Mouse (Mus musculus) liver, embryonic 13.5 days (tissue): ENCODE data around the gene Lcp1. TPM values are rescaled to one million over a fixed set of nuclear protein-coding genes. Genes with fewer than 3 reads are reported as not detected.

Source experiments
- ATAC-seq: fragments of 200-750 bp; cut with Nextera tagmentation; 2 replicates; pipeline ENCODE4 v1.8.0; 2017; ENCODE audit warnings: low read depth, mild to moderate bottlenecking, moderate number of reproducible peaks, moderate library complexity
- DNase-seq: peaks from one replicate; pipeline ENCODE4 v3.0.0; 2022
- H3K27ac ChIP-seq: fragments of 300-500 bp; sonication (generic); 2 replicates; pipeline ENCODE4 v1.5.1; 2015; ENCODE audit warnings: moderate library complexity, mild to moderate bottlenecking, inconsistent platforms
- H3K27me3 ChIP-seq: fragments of 300-500 bp; sonication (generic); 2 replicates; pipeline ENCODE4 v1.6.1; 2015; ENCODE audit warnings: mild to moderate bottlenecking, inconsistent platforms
- H3K36me3 ChIP-seq: fragments of 300-500 bp; sonication (generic); 2 replicates; pipeline ENCODE4 v1.6.1; 2015; ENCODE audit warnings: mild to moderate bottlenecking, inconsistent platforms
- H3K4me1 ChIP-seq: fragments of 300-500 bp; sonication (generic); replicated peaks from 2 replicates; pipeline ENCODE4 v1.6.1; 2015; ENCODE audit warnings: inconsistent platforms
- H3K4me2 ChIP-seq: fragments of 300-500 bp; sonication (generic); 2 replicates; pipeline ENCODE4 v1.6.1; 2015; ENCODE audit warnings: inconsistent platforms, mild to moderate bottlenecking, moderate library complexity
- H3K4me3 ChIP-seq: fragments of 300-500 bp; sonication (generic); replicated peaks from 2 replicates; pipeline ENCODE4 v1.5.1; 2015; ENCODE audit warnings: mild to moderate bottlenecking, inconsistent platforms
- H3K9ac ChIP-seq: fragments of 300-500 bp; sonication (generic); 2 replicates; pipeline ENCODE4 v1.6.1; 2015; ENCODE audit warnings: mild to moderate bottlenecking, inconsistent platforms
- H3K9me3 ChIP-seq: fragments of 300-500 bp; sonication (generic); replicated peaks from 2 replicates; pipeline ENCODE4 v1.6.1; 2016; ENCODE audit warnings: inconsistent platforms
- WGBS: fragments of 180-500 bp; shearing (Covaris S2); methylation state at CpG from one replicate; pipeline ENCODE4 v1.1.7; 2015; ENCODE audit not compliant: insufficient replicate concordance; 5-methylcytosine and 5-hydroxymethylcytosine counted together
- polyA plus RNA-seq: library from polyadenylated mRNA; unstranded; fragments of >200 nt; fragmentation: Nextera tagmentation; extraction: Ambion mirVana; gene quantifications from 2 replicates; pipeline ENCODE4 v1.2.1, GENCODE M21; 2015

Lcp1 gene
- polyA plus RNA-seq, 1 experiment from 2014 or later = 29.3 TPM

GRCm38 (mm10) chr14:75151146-75151545 is 20.2 kb downstream of the Lcp1 start:
- no peak overlapping the region for H3K4me2 ChIP-seq
- no peak for ATAC-seq
- no peak overlapping the region for H3K27ac ChIP-seq
- no peak overlapping the region for H3K4me3 ChIP-seq
- H3K36me3 ChIP-seq = no peaks in the 10 kb centered on the region
- WGBS = 61% methylated on average over 3 of the region's 3 CpGs
- no peaks in the 10 kb centered on the region for H3K27me3 ChIP-seq
- H3K4me1 ChIP-seq = peaks cover 25% of the 10 kb centered on the region
- DNase-seq = no peak
- H3K9me3 ChIP-seq = no peaks in the 10 kb centered on the region
- no peak overlapping the region for H3K9ac ChIP-seq

DNA sequence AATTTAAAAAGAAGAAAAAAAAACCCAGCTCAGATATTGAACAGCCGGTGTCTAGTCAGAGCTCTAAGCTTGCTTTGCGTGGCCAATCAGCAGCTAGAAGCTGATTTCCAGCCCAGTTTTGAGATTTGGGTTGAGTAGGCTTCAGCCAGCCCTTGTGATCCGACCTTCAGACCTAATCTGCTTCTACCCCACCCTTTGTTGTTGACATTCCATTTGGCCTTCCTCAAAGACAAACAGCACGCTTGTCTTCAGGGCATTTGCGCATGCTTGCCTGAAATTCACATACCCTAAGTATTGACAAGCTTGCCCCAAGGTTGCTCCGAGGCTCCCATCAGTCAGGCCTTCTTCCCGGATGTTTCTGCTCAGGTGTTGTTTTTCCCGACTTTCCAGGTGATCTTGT is 23.6 kb downstream of the Lcp1 start:
- Histone ChIP-seq H3K9me3 (no peaks in the 10 kb centered on the region), H3K4me1 (peaks cover 6% of the 10 kb centered on the region; the same call in 1 of the 2 replicates), H3K4me3 (no peak overlapping the region), H3K4me2 (no peak overlapping the region), H3K36me3 (no peaks in the 10 kb centered on the region), H3K27ac (no peak overlapping the region), H3K9ac (no peak overlapping the region), H3K27me3 (no peaks in the 10 kb centered on the region)
- 70% methylated on average over 8 of the region's 8 CpGs for WGBS
- DNase-seq (no peak), ATAC-seq (no peak)

- Histone ChIP-seq H3K4me3 (no peak overlapping the region), H3K27ac (no peak overlapping the region), H3K27me3 (no peaks in the 10 kb centered on the region), H3K4me1 (peaks cover 7% of the 10 kb centered on the region), H3K9me3 (no peaks in the 10 kb centered on the region), H3K9ac (no peak overlapping the region), H3K4me2 (no peak overlapping the region), H3K36me3 (no peaks in the 10 kb centered on the region)
- no peak for ATAC-seq
- 64% methylated on average over 2 of the region's 2 CpGs for WGBS
- DNase-seq = no peak
Measured at GRCm38 (mm10) chr14:75159375-75159774, 28.5 kb downstream of the Lcp1 start.

DNA sequence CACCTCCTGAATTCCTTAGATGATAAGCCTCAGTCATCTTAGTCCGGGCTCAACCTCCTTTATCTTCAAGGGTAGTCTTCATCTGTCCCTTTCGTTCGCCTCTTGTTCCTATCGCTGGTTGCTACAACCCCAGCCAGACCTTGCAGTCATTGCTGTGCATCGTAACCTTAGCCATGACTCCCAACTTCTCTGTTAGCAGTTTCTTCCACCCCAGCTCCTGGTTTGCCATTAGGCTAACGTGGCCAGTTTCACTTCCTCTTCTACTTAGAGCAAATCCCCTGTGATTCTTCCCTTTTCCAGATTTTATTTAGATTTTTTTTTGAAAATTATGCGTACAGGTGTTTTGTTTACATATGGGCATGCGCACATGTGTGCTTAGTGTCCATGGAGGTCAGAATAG is 33.0 kb downstream of the Lcp1 start:
- DNase-seq (no peak), ATAC-seq (0 out of 2 replicates have a peak, but pooled peaks have one; percentile 29)
- H3K9me3 ChIP-seq = no peaks in the 10 kb centered on the region
- H3K4me3 ChIP-seq = no peak overlapping the region
- H3K4me1 ChIP-seq = peaks cover 15% of the 10 kb centered on the region
- no peak overlapping the region for H3K9ac ChIP-seq
- 65% methylated on average over 8 of the region's 8 CpGs for WGBS
- no peaks in the 10 kb centered on the region for H3K27me3 ChIP-seq
- no peaks in the 10 kb centered on the region for H3K36me3 ChIP-seq
- H3K4me2 ChIP-seq = no peak overlapping the region
- H3K27ac ChIP-seq = no peak overlapping the region

DNA sequence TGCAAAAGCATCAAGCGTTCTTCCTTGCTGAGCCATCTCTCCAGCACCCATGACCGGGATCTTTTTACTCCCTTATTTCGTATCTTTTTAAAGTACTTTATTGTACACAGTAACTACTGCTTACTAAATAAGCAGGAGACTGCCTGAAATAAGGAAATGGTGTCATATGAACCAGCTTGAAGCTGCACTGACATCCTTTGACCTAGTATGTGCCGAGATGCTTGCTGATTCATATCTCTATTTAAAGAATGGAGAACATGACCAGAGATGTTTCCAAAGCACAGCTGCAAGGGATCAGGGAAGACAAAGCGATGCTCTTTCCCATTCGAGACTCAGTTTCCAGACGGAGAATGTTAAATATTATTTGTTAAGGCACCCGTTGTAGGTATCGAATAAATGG is 33.4 kb downstream of the Lcp1 start:
- no peak overlapping the region for H3K4me3 ChIP-seq
- no peaks in the 10 kb centered on the region for H3K36me3 ChIP-seq
- 78% methylated on average over 9 of the region's 9 CpGs for WGBS
- ATAC-seq (no peak), DNase-seq (no peak)
- H3K27me3 ChIP-seq = no peaks in the 10 kb centered on the region
- no peak overlapping the region for H3K9ac ChIP-seq
- no peak overlapping the region for H3K27ac ChIP-seq
- no peak overlapping the region for H3K4me2 ChIP-seq
- no peaks in the 10 kb centered on the region for H3K9me3 ChIP-seq
- peaks cover 15% of the 10 kb centered on the region for H3K4me1 ChIP-seq

GRCm38 (mm10) chr14:75165574-75166131 is 34.8 kb downstream of the Lcp1 start:
- WGBS = 78% methylated on average over 2 of the region's 2 CpGs
- DNase-seq (no peak), ATAC-seq (no peak)
- H3K36me3 ChIP-seq = no peaks in the 10 kb centered on the region
- no peak overlapping the region for H3K27ac ChIP-seq
- H3K4me2 ChIP-seq = no peak overlapping the region
- no peaks in the 10 kb centered on the region for H3K9me3 ChIP-seq
- peaks cover 23% of the 10 kb centered on the region for H3K4me1 ChIP-seq
- H3K4me3 ChIP-seq = no peak overlapping the region
- H3K9ac ChIP-seq = no peak overlapping the region
- no peaks in the 10 kb centered on the region for H3K27me3 ChIP-seq

DNA sequence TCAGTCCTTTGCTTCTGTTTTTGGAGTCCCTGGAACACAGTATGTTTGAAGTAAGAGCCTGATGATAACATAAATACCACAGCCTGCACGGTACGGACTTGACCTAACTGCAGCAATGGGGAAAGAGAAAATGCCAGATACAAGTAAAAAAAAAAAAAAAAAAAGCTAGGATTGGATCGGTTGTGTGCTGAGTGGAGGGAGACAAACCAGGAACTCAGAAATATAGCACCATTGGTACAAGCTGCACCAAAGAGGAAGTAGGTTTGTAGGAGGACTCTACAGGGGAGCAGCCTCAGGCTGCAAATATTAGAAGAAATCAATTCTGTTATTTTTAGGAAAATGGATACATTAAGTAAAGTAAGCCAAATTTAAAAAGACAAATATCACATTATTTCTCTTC is 37.6 kb downstream of the Lcp1 start:
- no peak overlapping the region for H3K9ac ChIP-seq
- DNase-seq (no peak), ATAC-seq (no peak)
- no peaks in the 10 kb centered on the region for H3K36me3 ChIP-seq
- WGBS = 47% methylated on average over 3 of the region's 3 CpGs
- H3K27ac ChIP-seq = no peak overlapping the region
- no peaks in the 10 kb centered on the region for H3K9me3 ChIP-seq
- no peak overlapping the region for H3K4me2 ChIP-seq
- no peak overlapping the region for H3K4me3 ChIP-seq
- 0 out of 2 replicates have a peak, but pooled peaks cover 5% of the 10 kb centered on the region for H3K27me3 ChIP-seq
- H3K4me1 ChIP-seq = peaks cover 25% of the 10 kb centered on the region

GRCm38 (mm10) chr14:75170546-75170945 is 39.6 kb downstream of the Lcp1 start:
- 31% methylated on average over 1 of the region's 1 CpGs for WGBS
- ATAC-seq (no peak), DNase-seq (no peak)
- Histone ChIP-seq H3K27me3 (0 out of 2 replicates have a peak, but pooled peaks cover 8% of the 10 kb centered on the region), H3K4me1 (peaks cover 21% of the 10 kb centered on the region; the same call in 1 of the 2 replicates), H3K27ac (no peak overlapping the region), H3K9me3 (no peaks in the 10 kb centered on the region), H3K4me2 (no peak overlapping the region), H3K9ac (no peak overlapping the region), H3K4me3 (no peak overlapping the region), H3K36me3 (no peaks in the 10 kb centered on the region)

DNA sequence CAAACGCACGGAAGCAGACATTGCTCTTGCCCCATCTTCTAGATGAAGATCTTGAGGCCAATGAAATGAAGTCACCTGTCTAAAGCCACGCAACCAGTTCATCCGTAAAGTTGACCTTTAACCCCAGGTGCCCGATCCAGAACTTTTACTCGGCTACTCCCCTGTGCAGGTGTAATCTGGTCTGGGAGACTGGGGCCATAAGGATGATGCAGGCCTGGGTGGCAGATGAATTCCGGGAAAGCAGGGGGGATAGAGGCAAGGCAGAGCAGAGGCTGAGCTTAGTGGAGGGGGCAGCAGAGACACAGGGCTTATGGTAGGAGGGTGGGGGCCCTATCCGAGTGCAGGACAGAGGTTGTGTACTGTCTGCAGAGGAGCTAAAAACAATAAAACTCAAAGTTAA is 43.4 kb downstream of the Lcp1 start:
- Histone ChIP-seq H3K36me3 (no peaks in the 10 kb centered on the region), H3K27ac (no peak overlapping the region), H3K9me3 (no peaks in the 10 kb centered on the region), H3K4me2 (no peak overlapping the region), H3K27me3 (0 out of 2 replicates have a peak, but pooled peaks cover 8% of the 10 kb centered on the region), H3K9ac (no peak overlapping the region), H3K4me1 (peaks cover 32% of the 10 kb centered on the region), H3K4me3 (no peak overlapping the region)
- ATAC-seq (no peak), DNase-seq (no peak)
- 71% methylated on average over 8 of the region's 8 CpGs for WGBS

DNA sequence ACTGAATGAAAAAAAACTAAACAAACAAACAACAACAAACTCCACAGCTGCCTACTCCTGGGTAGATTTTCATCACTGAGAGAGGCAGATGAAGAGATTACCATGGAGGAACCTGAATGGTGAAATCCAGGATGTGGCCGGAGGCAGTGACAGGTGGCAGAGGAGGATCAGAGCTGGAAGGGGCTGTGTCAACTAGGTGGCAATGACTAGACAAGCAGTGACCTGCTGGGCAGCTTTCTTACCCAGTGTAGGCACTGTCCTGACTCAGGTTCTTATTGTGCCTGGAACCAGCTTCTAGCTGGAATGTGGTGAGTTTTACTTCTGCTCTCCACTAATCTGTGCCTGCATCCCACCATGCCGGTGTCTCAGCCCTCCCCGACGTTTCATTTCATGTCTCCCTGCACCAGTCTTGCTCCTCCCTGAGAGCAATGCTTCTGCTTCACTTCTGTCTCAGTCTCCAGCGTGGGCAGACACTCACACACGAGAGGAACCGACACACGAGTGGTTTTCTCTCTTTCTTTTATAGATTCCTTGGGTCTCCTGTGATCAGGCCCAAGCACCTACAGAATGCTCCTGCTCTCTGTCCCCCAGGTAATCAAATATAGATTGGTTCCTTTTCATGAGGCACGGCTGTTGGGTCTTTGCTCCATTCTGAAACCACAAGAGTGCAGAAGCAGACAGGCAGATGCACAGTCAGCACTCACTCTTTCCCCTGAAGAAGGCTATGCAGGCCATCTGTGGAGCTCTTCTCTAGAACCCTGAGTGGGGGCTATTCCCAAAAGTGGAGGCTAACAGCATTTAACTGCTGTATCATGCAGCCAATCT is 44.0 kb downstream of the Lcp1 start:
- WGBS = 44% methylated on average over 9 of the region's 9 CpGs
- Histone ChIP-seq H3K27ac (peak overlapping the region; percentile 2; the same call in 1 of the 2 replicates), H3K9ac (no peak overlapping the region), H3K9me3 (no peaks in the 10 kb centered on the region), H3K36me3 (no peaks in the 10 kb centered on the region), H3K4me1 (peaks cover 36% of the 10 kb centered on the region), H3K4me3 (no peak overlapping the region), H3K27me3 (0 out of 2 replicates have a peak, but pooled peaks cover 8% of the 10 kb centered on the region), H3K4me2 (0 out of 2 replicates have a peak overlapping the region, but pooled peaks have one; percentile 2)
- DNase-seq = no peak
- no peak for ATAC-seq

DNA sequence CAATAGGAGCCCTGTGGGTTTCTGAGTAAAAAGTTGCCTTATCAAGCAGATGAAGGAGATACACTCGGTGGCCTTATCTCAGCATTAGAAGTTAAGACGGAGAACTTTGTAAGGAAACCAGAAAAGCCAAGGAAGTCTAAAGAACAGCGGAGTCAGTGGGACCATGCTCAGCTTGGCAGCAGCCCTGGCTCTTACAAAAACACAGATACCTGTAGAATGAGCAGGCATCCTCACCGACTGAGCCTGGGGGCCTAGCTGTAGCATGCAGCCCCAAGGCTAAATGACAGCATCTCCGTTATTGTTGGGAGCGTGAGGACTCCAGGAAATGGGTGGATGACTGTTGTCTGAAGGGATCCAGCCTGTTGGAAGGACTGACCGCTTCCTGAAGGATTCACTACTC is 44.9 kb downstream of the Lcp1 start:
- 0 out of 2 replicates have a peak, but pooled peaks cover 7% of the 10 kb centered on the region for H3K27me3 ChIP-seq
- no peak for DNase-seq
- 44% methylated on average over 7 of the region's 7 CpGs for WGBS
- H3K9ac ChIP-seq = no peak overlapping the region
- no peak overlapping the region for H3K4me2 ChIP-seq
- H3K4me3 ChIP-seq = no peak overlapping the region
- H3K36me3 ChIP-seq = no peaks in the 10 kb centered on the region
- ATAC-seq = no peak
- no peaks in the 10 kb centered on the region for H3K9me3 ChIP-seq
- no peak overlapping the region for H3K27ac ChIP-seq
- peaks cover 38% of the 10 kb centered on the region for H3K4me1 ChIP-seq
